Mouse (Mus musculus) G1E (cell line): ENCODE results near the gene Gm42674.

Experiments
- CTCF ChIP-seq: IDR thresholded peaks from 2 replicates; pipeline ENCODE4 v1.5.1; 2012; ENCODE audit warnings: low read depth, low read length, inconsistent platforms, mixed read lengths
- GATA1 ChIP-seq: IDR thresholded peaks from 2 replicates; pipeline ENCODE4 v1.6.1; 2012; ENCODE audit warnings: borderline replicate concordance, low read length, inconsistent platforms, mixed read lengths
- POLR2AphosphoS5 ChIP-seq: IDR thresholded peaks from 2 replicates; pipeline ENCODE4 v1.6.1; 2012; ENCODE audit warnings: low read depth, low read length, inconsistent platforms; ENCODE audit not compliant: insufficient replicate concordance

- TF ChIP-seq CTCF (no peak), GATA1 (no peak), POLR2AphosphoS5 (no peak)
Measured at GRCm38 (mm10) chr3:90582556-90582955, 19.1 kb upstream of the Gm42674 start.
